Mouse (Mus musculus): ENCODE results near the gene Slc8a3.

DNA sequence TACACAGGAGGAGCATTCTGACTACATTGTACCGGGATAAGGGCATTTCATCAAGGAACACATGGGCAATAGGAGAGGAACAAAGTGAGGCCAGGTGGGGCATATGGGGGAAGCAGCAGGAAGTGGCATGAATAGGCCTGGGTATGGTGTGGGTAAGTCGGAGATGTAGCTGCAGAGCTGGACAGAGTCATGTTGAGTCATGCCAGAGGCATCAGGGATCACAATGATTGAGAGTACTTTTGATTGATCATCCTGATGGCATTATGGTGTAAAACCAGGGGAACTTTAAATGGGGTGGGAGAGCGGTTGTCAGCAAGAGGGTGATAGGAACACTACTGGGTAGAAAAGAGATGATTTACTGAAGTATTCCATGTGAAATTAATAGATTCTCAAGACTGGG lies 160.0 kb downstream of the Slc8a3 start:
- TF ChIP-seq CEBPB (IDR thresholded peaks at IDR 0.05; ENCODE audit: low read depth) (no peak), CTCF (IDR thresholded peaks at IDR 0.05; ENCODE audit: control insufficient read depth, insufficient read depth, insufficient read length) (no peak), USF1 (IDR thresholded peaks at IDR 0.05; ENCODE audit: low read depth) (no peak), MAX (IDR thresholded peaks at IDR 0.05) (no peak), MYOG (IDR thresholded peaks at IDR 0.05; ENCODE audit: control insufficient read depth, extremely low read depth, insufficient read length) (no peak)

All from C2C12 (cell line).